Mouse (Mus musculus): Measurements from ENCODE around the gene Ip6k2. TPM values are rescaled to one million over a fixed set of nuclear protein-coding genes. Genes with fewer than 3 reads are reported as not detected.
A peak's percentile ranks its signal among the peaks of the same experiment; 100 is the strongest.

Ip6k2 gene
- total RNA-seq, 1 experiment from 2014 or later: 56.8 TPM

GRCm38 (mm10) chr9:108832390-108833108, 49.0 kb downstream of the Ip6k2 start:
- ATAC-seq (replicated peaks in 1 of 2; ENCODE audit: insufficient read depth in 1 of 2, low FRiP score in 2 of 2, low TSS enrichment in 1 of 2, low read depth in 1 of 2, poor library complexity in 2 of 2, severe bottlenecking in 2 of 2): peak; percentile 88 to 93

GRCm38 (mm10) chr9:108842989-108843388, 59.4 kb downstream of the Ip6k2 start:
- ATAC-seq (replicated peaks in 1 of 2; ENCODE audit: insufficient read depth in 1 of 2, low FRiP score in 2 of 2, low TSS enrichment in 1 of 2, low read depth in 1 of 2, poor library complexity in 2 of 2, severe bottlenecking in 2 of 2): peak in 1 of 2 experiments; percentile 60; a peak in 3 of 4 replicates

- ATAC-seq (replicated peaks in 1 of 2; ENCODE audit: insufficient read depth in 1 of 2, low FRiP score in 2 of 2, low TSS enrichment in 1 of 2, low read depth in 1 of 2, poor library complexity in 2 of 2, severe bottlenecking in 2 of 2): no peak
These were observed 61.8 kb downstream of the Ip6k2 start for GRCm38 (mm10) chr9:108845390-108845789.

DNA sequence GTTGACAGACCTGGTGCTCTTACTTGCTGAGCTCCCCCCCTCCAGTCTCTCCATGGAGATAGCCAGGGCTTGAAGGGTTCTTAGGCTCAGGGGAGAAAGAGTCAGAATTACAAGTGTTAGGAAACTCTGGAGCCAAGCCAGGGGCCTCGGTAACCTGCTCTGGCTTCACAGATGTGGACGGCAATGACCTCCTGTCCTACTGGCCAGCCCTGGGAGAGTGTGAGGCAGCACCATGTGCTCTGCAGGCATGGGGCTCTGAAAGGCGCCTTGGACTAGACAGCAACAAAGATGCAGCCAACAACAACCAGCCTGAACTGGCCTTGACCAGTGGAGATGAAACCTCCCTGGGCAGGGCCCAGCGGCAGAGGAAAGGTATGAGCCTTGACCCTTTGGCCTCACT, 63.8 kb downstream of the Ip6k2 start:
- no peak for ATAC-seq (replicated peaks in 1 of 2; ENCODE audit: insufficient read depth in 1 of 2, low FRiP score in 2 of 2, low TSS enrichment in 1 of 2, low read depth in 1 of 2, poor library complexity in 2 of 2, severe bottlenecking in 2 of 2)

GRCm38 (mm10) chr9:108848419-108848818, 64.8 kb downstream of the Ip6k2 start:
- ATAC-seq (replicated peaks in 1 of 2; ENCODE audit: insufficient read depth in 1 of 2, low FRiP score in 2 of 2, low TSS enrichment in 1 of 2, low read depth in 1 of 2, poor library complexity in 2 of 2, severe bottlenecking in 2 of 2): no peak

GRCm38 (mm10) chr9:108852976-108853375, 69.4 kb downstream of the Ip6k2 start, which contains the start of gene Slc26a6:
Gene Slc26a6 (plus strand): TSS chr9:108853283.
- ATAC-seq (replicated peaks in 1 of 2; ENCODE audit: insufficient read depth in 1 of 2, low FRiP score in 2 of 2, low TSS enrichment in 1 of 2, low read depth in 1 of 2, poor library complexity in 2 of 2, severe bottlenecking in 2 of 2): no peak

- ATAC-seq (replicated peaks in 1 of 2; ENCODE audit: insufficient read depth in 1 of 2, low FRiP score in 2 of 2, low TSS enrichment in 1 of 2, low read depth in 1 of 2, poor library complexity in 2 of 2, severe bottlenecking in 2 of 2): peak; percentile 91 to 93
These were observed 70.1 kb downstream of the Ip6k2 start for GRCm38 (mm10) chr9:108853635-108854240.

DNA sequence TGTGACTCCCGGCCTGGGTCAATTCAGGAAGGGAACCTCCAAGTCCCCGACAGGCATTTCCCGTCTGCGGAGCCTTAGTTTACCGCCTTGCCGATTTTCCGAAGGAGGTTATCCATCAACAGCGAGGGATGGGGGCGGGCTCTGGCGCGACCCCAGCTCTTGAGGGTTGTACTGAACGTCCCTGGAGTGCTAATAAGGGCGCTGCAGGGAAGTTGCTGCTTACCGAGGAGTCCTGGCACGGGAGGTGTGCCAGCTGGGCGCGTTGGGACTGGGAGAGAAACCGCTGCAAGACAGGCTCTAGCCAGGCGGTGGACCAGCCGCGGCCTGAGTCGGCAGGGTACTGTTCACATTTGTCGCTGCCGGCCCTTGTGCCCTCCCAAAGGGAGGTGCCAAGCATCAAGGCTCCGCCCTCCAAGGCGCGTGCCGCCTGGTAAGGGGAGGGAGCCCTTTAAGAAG, 70.7 kb downstream of the Ip6k2 start:
- ATAC-seq (replicated peaks in 1 of 2; ENCODE audit: insufficient read depth in 1 of 2, low FRiP score in 2 of 2, low TSS enrichment in 1 of 2, low read depth in 1 of 2, poor library complexity in 2 of 2, severe bottlenecking in 2 of 2): peak; percentile 86 to 89

DNA sequence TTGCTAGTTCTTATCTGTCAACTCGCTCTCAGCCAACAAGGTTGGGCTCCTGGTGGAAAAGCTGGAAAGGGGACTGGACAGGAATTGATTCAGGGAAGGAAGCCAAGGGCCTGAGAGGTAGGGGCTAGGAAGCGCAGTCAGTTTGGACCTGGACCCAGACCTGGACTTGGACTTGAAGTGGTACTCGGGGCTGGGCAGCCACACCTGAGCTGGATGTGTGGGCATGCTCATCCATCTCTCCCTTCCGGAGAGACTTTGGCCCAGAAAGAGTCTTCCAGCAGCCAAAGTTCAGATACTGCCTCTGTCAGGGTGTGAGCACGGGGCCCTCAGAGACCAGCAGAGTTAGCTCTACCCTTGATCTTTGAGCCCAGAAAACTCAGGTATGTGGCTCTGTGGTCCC, 71.7 kb downstream of the Ip6k2 start:
- ATAC-seq (replicated peaks in 1 of 2; ENCODE audit: insufficient read depth in 1 of 2, low FRiP score in 2 of 2, low TSS enrichment in 1 of 2, low read depth in 1 of 2, poor library complexity in 2 of 2, severe bottlenecking in 2 of 2): no peak

Other genes starting within 250 kb of the Ip6k2 start
- 320 and 384 TPM in 2 replicates for gene Impdh2, start 223.5 kb upstream of the Ip6k2 start, total RNA-seq (2017)
- gene Ndufaf3, start 216.4 kb upstream of the Ip6k2 start, total RNA-seq (2017): 11.1 and 15.9 TPM in 2 replicates
- gene Dalrd3, start 213.9 kb upstream of the Ip6k2 start, total RNA-seq (2017): 39.5 and 54.8 TPM in 2 replicates
- gene Wdr6, start 205.1 kb upstream of the Ip6k2 start, total RNA-seq (2017): 28.8 and 35.4 TPM in 2 replicates
- 2.1 and 5.4 TPM in 2 replicates for gene P4htm, start 186.1 kb upstream of the Ip6k2 start, total RNA-seq (2017)
- gene Arih2, start 134.4 kb upstream of the Ip6k2 start, total RNA-seq (2017): 69.7 and 70.8 TPM in 2 replicates
- gene Slc25a20, start 121.7 kb upstream of the Ip6k2 start, total RNA-seq (2017): 40.5 and 43.7 TPM in 2 replicates
- 21.9 and 29.5 TPM in 2 replicates for gene Prkar2a, start 94.5 kb upstream of the Ip6k2 start, total RNA-seq (2017)
- 1.7 and 2.9 TPM in 2 replicates for gene Nckipsd, start 24.6 kb downstream of the Ip6k2 start, total RNA-seq (2017)
- gene Celsr3, start 42.5 kb downstream of the Ip6k2 start, total RNA-seq (2017): 2.2 TPM in 1 of 2 replicates, not detected in the other
- gene Slc26a6, start 69.5 kb downstream of the Ip6k2 start, total RNA-seq (2017): 1.8 and 1.9 TPM in 2 replicates
- 0.65 TPM in 1 of 2 replicates, not detected in the other for gene Tmem89, start 130.8 kb downstream of the Ip6k2 start, total RNA-seq (2017)
- gene Uqcrc1, start 152.8 kb downstream of the Ip6k2 start, total RNA-seq (2017): 163 and 254 TPM in 2 replicates
- 1.0 TPM in 1 of 2 replicates, not detected in the other for gene Col7a1, start 169.8 kb downstream of the Ip6k2 start, total RNA-seq (2017)
- gene Ucn2, start 202.2 kb downstream of the Ip6k2 start, total RNA-seq (2017): not detected in 2 replicates
- gene Pfkfb4, start 208.0 kb downstream of the Ip6k2 start, total RNA-seq (2017): 15.3 and 40.1 TPM in 2 replicates